Mouse (Mus musculus) c-Kit-positive CD71-negative TER-119-negative erythroid progenitor cells, embryonic 14.5 days (primary cell): Measurements from ENCODE around the gene Tns3.
A peak's percentile ranks its signal among the peaks of the same experiment; 100 is the strongest.

Experiments used
- DNase-seq: peaks from one replicate; pipeline ENCODE4 v3.0.0-alpha.2; 2013; ENCODE audit warnings: low read depth

Gene Tns3

GRCm38 (mm10) chr11:8523344-8524126, 140.8 kb downstream of the Tns3 start:
- DNase-seq, result peak; percentile 39

DNA sequence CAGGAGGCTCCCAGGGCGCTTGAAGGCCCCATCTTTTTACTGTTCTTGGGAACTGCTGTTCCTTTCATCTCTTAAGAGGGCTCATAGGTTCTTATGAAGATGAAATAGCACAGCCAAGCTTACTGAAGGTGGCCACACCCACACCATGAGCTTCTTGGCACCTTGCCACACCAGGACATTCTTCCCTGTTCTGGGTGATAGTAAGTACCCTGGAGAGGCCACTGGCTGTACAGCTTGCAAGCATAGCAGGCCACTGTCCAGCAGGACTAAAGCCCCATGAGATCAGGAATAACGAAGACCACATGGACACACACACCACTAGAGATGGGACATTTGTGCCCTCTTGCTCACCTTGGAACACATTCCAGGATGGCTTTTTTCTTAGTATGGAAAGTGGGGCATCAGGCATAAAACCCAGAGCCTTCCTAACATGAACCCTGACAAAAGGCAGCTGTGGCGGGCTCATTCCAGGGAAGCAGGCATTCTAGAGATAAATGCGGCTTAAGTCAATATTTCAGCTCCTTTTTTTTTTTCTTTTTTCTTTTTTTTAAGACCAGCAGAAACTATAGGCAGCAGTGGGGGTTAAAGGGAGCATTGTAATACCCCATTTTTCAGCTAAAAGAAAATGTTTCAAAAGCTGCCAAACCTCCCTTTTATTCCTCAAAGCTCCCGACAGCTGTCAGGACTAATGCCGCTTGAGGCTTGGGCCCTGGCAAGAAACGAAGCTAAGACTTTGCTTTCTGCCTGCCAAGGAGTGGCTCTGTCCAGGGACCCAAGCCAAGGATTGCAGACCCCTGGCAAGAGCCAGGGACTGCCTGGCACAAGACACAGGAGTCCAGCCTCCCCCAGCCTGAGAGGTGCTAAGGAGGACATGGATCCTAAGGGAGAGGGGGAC, 150.7 kb downstream of the Tns3 start:
- DNase-seq, result no peak

DNA sequence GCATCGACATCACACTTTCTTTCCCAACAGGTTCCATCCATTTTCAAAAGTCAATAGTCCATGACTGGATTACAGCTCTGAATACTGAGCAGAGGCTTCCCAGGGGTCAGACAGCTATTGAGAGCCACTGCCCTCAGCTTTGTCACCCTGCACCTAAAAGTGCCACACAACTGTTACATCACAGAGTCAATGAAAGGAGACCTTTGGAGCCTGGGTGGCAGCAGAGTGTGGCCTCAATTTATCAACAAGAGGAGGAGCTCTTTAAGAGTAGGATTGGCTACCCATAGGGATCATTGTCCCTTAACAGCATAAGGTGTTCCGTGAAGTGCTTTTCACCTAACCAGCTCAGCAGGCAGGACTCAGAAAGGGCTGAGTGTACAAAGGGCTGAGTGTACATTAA, 154.0 kb downstream of the Tns3 start:
- no peak for DNase-seq

- no peak for DNase-seq
Measured at GRCm38 (mm10) chr11:8509614-8510013, 154.7 kb downstream of the Tns3 start.

DNA sequence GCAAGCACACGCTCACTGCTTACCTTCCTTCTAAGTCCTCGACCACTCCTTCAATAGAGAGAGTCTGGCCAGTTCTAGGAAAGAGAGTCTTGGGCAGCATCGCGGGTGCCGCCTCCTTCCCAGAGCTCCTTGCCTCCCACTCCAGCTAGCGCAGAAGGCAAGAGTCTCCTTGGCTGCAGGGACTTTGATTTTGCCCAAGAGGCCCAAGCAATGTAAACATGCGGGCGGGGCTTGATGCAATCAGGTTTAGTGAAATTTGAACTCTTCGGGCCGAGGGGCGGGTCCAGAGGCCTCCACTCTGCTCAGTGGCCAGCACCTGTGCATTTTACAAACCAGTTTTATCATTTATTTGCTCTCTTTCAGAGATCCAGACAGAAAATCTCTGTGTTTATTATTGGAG, 160.6 kb downstream of the Tns3 start:
- DNase-seq, result no peak

DNA sequence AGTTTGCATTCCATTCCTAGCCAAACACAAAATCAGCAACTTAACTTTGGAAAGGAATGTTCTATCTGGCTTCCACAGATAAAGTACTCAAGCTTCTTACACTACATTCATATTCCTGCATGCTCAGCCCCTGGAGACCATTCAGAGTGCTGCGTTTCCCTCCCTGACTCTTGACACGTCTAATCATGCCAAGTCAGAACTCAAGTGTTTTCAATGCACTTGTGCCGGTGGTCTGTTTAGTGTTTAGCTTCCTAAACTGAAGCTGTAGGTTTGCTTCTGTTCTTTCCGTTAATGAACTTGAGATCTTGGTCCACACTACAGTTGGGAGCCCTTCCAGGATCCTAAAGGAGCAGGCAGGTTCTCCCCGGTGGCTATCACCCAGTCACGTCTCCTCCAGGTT, 163.5 kb downstream of the Tns3 start:
- no peak for DNase-seq

DNA sequence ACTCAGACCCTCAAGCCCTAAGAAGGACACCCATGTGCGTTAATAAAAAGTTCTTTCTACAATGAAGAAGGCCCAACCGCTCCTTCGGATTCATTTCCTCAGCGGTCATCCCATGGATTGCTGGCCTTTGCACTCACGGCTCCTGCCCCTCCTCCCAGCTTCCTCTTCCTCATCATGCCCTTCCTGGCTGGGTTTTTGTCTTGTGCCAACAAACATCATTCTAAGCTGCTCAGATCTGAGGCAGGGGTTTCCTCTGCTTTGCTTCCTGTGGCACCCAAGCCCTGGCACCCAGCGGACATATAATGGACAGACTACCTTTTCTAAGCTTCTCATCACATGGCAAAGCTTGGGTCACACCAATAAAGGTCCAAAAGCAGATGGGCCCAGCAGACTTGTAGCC, 167.2 kb downstream of the Tns3 start:
- DNase-seq, result no peak

DNA sequence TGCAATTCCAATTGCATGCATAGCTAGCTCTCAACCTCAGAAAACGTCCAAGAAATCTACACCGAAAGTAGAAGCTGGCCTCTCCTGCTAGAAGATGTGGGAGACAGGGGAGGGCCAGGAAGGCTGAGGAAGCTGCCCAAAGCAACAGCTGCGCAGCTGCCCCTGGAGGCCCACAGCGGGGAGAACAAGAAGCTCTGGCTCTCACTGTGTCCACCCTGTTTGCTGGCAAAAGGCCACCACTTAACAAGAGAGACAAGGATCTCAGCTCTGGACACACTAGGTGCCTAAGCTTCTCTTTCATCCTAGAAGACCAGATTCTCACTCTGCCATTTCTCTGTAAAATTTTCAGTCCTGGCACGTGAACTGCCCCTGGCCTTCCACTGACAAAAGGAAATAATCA, 167.6 kb downstream of the Tns3 start:
- DNase-seq, result no peak

DNA sequence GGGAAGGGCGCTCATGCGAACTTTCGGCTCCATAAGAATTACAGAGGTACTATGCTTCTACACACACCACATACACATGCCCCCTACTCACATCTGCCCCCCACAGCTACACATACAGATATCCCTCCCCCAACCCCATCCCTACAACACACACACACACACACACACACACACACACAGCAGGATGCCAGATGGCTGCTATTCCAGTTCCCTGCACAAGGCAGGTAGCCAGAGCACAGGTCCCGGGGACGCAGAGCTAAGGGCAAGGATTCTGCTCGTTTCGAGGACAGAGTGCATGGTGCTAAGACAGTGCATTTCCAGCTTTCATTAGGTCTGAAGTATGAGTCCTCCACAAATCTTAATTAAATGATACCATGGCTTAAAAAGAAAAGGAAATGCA, 168.5 kb downstream of the Tns3 start:
- DNase-seq, result no peak

- DNase-seq, result no peak
Measured at GRCm38 (mm10) chr11:8495036-8495435, 169.3 kb downstream of the Tns3 start.

GRCm38 (mm10) chr11:8493931-8494490, 170.3 kb downstream of the Tns3 start:
- DNase-seq, result no peak

GRCm38 (mm10) chr11:8492332-8492731, 172.0 kb downstream of the Tns3 start:
- DNase-seq, result no peak

- DNase-seq, result no peak
Measured at GRCm38 (mm10) chr11:8488248-8488647, 176.1 kb downstream of the Tns3 start.

GRCm38 (mm10) chr11:8486552-8486951, 177.8 kb downstream of the Tns3 start:
- no peak for DNase-seq

DNA sequence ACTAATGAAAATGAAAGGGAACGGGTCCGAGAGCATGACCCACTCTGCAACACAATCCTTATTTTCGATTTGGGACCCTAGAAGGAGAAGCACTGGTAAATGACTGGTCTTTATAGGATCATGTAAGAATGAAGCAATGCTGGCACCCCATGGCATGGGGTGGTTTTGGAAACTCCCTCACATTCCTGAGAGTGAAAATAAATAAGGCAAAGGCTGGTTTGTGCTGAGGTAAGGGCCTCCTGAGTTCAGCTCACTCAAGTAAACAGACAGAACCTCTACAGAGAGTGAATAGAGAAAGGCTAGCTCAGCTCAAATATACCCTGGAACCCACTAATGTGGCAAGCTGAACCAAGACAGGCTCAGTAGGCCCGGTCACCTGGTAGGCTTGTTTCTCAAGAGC, 179.8 kb downstream of the Tns3 start:
- no peak for DNase-seq

DNA sequence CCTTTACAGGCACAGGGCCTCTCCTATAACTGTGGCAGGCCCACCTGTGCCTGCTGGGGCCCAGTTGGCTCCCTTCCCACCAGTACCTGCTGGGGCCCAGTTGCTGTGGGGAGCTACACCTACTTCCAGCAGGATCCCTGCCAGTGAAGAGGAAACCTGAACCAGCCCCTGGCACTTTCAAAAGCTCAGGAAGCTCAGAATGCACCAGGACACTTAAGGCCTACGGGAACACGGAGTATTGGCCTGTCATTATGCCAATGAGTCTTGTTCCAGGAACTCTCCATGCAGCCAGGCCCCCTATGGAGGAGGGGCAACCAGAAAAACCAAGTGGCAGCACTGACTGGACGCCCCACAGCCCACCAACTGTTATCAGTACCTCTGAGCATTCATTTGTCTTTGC, 181.6 kb downstream of the Tns3 start:
- no peak for DNase-seq

DNA sequence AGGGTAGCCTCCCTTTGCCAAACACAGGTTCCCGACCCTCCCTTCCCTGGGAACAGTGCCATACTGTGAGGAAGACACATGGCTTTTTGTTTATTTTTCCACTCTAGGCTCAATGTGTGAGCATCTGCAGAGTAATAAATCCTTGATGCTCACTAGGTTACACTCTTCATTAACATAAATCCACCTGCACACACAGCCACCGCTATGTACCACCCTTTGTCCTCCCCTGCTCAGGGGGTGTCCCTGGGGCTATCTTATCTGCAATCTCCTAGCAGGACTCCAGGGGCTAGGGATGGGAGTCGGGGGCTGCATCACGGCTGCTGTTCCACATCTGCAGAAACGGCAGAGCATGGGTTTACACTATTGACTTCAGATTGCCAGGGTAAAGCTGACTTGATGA, 182.4 kb downstream of the Tns3 start:
- no peak for DNase-seq

DNA sequence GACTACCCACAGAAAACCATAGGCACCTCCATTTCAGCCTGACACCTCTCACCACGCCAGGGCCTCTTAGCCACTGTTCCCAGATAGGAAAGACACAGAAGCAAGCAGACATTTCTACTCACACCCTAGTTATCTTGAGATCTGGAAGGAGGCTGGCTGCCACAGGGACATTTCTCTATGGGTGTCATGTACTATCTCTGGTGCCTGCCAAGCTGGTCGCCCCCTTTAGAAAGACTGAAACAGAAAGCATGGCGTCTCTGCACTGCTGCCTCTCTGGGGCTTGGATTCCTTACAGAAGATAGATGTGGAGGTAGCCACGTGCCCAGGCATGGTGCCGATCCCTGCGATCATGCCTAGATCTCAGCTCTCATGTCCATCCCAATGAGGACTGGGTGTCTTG, 182.8 kb downstream of the Tns3 start:
- DNase-seq, result no peak

DNA sequence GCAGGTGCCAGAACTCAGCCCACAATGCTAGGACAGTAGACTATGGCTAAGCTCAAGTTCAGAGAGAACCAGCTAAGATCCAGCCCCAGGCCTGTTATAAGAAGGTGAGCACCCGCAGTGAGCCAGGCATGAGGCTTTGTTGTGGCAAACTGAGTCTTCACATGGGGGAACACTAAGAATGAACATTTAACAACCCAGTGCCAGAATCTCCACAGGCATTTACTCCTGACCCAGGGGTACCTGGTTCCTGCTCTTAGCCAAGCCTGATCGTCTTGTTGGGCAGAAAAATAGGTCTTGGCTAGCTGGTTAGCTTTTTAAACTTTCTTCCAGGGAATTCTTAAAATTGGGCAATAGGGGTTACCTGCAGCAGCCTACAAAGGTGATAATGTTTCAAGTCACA, 184.5 kb downstream of the Tns3 start:
- DNase-seq, result no peak

DNA sequence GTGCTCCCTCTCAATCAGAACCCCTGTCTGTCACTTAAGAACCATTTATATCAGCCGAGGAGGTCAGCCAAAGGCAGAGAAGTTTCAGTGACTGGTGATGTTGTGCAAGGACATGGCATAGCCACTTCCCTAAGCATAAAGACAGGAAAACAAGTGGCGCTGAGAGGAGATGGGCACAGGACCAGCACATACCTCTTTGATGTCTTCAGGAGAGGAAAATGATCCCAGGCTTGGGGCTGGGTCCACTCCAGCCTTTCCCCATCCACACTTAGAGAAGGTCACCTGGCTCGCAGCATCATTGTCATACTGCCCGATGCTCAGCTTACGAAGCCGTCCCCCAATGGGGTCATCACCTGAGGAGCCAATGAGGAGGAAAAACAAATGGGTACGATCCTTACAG, 185.0 kb downstream of the Tns3 start:
- DNase-seq, result no peak

GRCm38 (mm10) chr11:8473616-8474015, 190.7 kb downstream of the Tns3 start:
- no peak for DNase-seq

- no peak for DNase-seq
Measured at GRCm38 (mm10) chr11:8472439-8472838, 191.9 kb downstream of the Tns3 start.

GRCm38 (mm10) chr11:8471535-8471934, 192.8 kb downstream of the Tns3 start:
- DNase-seq, result no peak
